Mouse (Mus musculus) midbrain, embryonic 10.5 days (tissue): Measurements from ENCODE around the gene Meioc. TPM values are rescaled to one million over a fixed set of nuclear protein-coding genes. Genes with fewer than 3 reads are reported as not detected.

Source experiments
- DNase-seq: peaks from one replicate; pipeline ENCODE4 v3.0.0-alpha.2; 2017; ENCODE audit warnings: low spot score
- H3K27ac ChIP-seq: fragments of 300-500 bp; sonication (generic); replicated peaks from 2 replicates; pipeline ENCODE4 v1.5.1; 2016; ENCODE audit warnings: mild to moderate bottlenecking
- H3K27me3 ChIP-seq: fragments of 300-500 bp; sonication (generic); 2 replicates; pipeline ENCODE4 v1.6.1; 2016; ENCODE audit warnings: low read depth, mild to moderate bottlenecking; ENCODE audit not compliant: poor library complexity, severe bottlenecking
- H3K36me3 ChIP-seq: fragments of 300-500 bp; sonication (generic); 2 replicates; pipeline ENCODE4 v1.6.1; 2016; ENCODE audit warnings: mild to moderate bottlenecking, moderate library complexity
- H3K4me1 ChIP-seq: fragments of 300-500 bp; sonication (generic); 2 replicates; pipeline ENCODE4 v1.6.1; 2016
- H3K4me3 ChIP-seq: fragments of 300-500 bp; sonication (generic); 2 replicates; pipeline ENCODE4 v1.5.1; 2016; ENCODE audit warnings: mild to moderate bottlenecking, moderate library complexity
- H3K9me3 ChIP-seq: fragments of 300-500 bp; sonication (generic); replicated peaks from 2 replicates; pipeline ENCODE4 v1.6.1; 2016; ENCODE audit warnings: mild to moderate bottlenecking
- WGBS: fragments of 180-500 bp; shearing (Covaris S2); methylation state at CpG from one replicate; pipeline ENCODE4 v1.1.7; 2016; 5-methylcytosine and 5-hydroxymethylcytosine counted together
- polyA plus RNA-seq: library from polyadenylated mRNA; unstranded; fragments of >200 nt; fragmentation: Nextera tagmentation; extraction: Ambion mirVana; gene quantifications from 2 replicates; pipeline ENCODE4 v1.2.1, GENCODE M21; 2016

The Meioc gene
- polyA plus RNA-seq, 1 experiment from 2014 or later, result 0.16 TPM

DNA sequence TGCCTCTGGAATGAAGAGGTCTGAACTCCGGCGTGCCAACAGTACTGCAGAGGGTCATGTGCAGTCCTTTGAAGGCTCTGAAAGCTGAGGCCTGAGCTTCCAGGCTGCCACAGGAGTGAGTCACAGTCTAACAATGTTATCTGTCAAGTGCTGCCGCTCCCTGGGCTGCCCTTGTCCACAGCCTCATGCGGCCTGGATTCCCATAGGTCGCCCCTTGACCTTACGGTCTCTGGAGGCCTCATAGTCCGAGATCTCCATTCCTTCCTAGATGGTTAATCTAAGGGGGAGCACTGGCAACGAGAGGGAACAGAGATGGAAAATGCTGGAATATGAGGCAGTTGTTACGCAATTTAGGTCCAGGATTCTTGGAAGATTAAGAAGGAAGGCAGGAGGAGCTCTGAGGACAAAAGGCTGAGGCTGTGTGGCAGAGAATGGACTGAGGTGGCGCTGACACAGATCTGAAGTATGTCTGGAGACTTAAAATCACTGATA, 19.6 kb upstream of the Meioc start:
- Histone ChIP-seq H3K9me3 (no peaks in the 10 kb centered on the region), H3K4me1 (peaks cover 22% of the 10 kb centered on the region), H3K27ac (peak overlapping the region; percentile 2; the same call in 1 of the 2 replicates), H3K27me3 (0 out of 2 replicates have a peak, but pooled peaks cover 5% of the 10 kb centered on the region), H3K36me3 (no peaks in the 10 kb centered on the region), H3K4me3 (no peak overlapping the region)
- WGBS, result 59% methylated on average over 10 of the region's 10 CpGs
- DNase-seq, result no peak

- H3K27me3 ChIP-seq, result 0 out of 2 replicates have a peak, but pooled peaks cover 4% of the 10 kb centered on the region
- no peak overlapping the region for H3K4me3 ChIP-seq
- WGBS, result 91% methylated on average over 13 of the region's 13 CpGs
- H3K9me3 ChIP-seq, result no peaks in the 10 kb centered on the region
- H3K4me1 ChIP-seq, result peaks cover 11% of the 10 kb centered on the region
- no peak for DNase-seq
- no peaks in the 10 kb centered on the region for H3K36me3 ChIP-seq
- no peak overlapping the region for H3K27ac ChIP-seq
Observed at GRCm38 (mm10) chr11:102646226-102646625, 17.3 kb upstream of the Meioc start.

GRCm38 (mm10) chr11:102647885-102648284, 15.6 kb upstream of the Meioc start:
- WGBS, result 74% methylated on average over 12 of the region's 12 CpGs
- Histone ChIP-seq H3K36me3 (no peaks in the 10 kb centered on the region), H3K9me3 (no peaks in the 10 kb centered on the region), H3K4me1 (peaks cover 14% of the 10 kb centered on the region), H3K27me3 (0 out of 2 replicates have a peak, but pooled peaks cover 4% of the 10 kb centered on the region), H3K4me3 (no peak overlapping the region), H3K27ac (no peak overlapping the region)
- DNase-seq, result no peak

DNA sequence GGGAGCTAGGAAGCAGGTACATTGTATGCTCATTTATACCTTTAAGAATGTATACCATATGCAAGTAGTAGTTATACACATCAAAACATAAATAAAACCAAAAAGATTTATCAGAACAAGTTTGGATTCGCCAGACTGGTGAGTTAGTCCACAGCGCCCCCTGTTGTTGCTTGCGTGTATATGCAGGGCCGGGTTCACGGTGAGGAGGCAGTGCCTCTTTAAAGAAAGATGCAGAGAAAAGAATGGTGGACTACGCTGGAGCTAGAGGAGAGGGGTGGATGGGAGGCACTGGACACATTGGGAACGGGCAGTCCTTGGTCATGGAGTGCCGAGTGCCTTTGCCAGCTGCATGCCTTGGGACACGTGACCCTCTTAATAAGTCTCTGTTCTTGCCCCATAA, 12.1 kb upstream of the Meioc start:
- Histone ChIP-seq H3K36me3 (no peaks in the 10 kb centered on the region), H3K27ac (no peak overlapping the region), H3K4me3 (no peak overlapping the region), H3K9me3 (no peaks in the 10 kb centered on the region), H3K4me1 (0 out of 2 replicates have a peak, but pooled peaks cover 6% of the 10 kb centered on the region), H3K27me3 (0 out of 2 replicates have a peak, but pooled peaks cover 7% of the 10 kb centered on the region)
- 2% methylated on average over 9 of the region's 9 CpGs for whole genome bisulfite sequencing
- DNase-seq, result peak; percentile 76

DNA sequence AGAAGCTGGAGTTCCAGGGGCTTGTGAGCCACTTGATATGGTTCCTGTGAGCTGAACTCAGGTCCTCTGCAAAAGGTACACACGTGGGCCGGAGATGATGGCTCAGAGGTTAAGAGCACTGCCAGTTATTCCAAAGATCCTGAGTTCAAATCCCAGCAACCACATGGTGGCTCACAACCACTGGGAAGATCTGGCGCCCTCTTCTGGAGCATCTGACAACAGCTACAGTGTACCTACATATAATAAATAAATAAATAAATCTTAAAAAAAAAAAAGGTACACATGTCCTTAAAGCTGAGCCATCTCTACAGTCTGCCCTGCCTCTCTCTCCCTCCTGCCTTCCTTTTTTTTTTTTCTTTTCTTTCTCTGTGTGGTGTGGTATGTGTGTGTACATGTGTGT, 10.7 kb upstream of the Meioc start:
- H3K36me3 ChIP-seq, result no peaks in the 10 kb centered on the region
- no peak overlapping the region for H3K4me3 ChIP-seq
- H3K4me1 ChIP-seq, result 0 out of 2 replicates have a peak, but pooled peaks cover 6% of the 10 kb centered on the region
- WGBS, result 72% methylated on average over 3 of the region's 3 CpGs
- DNase-seq, result no peak
- no peak overlapping the region for H3K27ac ChIP-seq
- H3K27me3 ChIP-seq, result 0 out of 2 replicates have a peak, but pooled peaks cover 7% of the 10 kb centered on the region
- H3K9me3 ChIP-seq, result no peaks in the 10 kb centered on the region

GRCm38 (mm10) chr11:102655888-102656287, 7.6 kb upstream of the Meioc start:
- Histone ChIP-seq H3K4me1 (0 out of 2 replicates have a peak, but pooled peaks cover 5% of the 10 kb centered on the region), H3K36me3 (no peaks in the 10 kb centered on the region), H3K9me3 (no peaks in the 10 kb centered on the region), H3K27me3 (0 out of 2 replicates have a peak, but pooled peaks cover 3% of the 10 kb centered on the region), H3K4me3 (no peak overlapping the region), H3K27ac (no peak overlapping the region)
- no peak for DNase-seq
- WGBS, result 79% methylated on average over 8 of the region's 8 CpGs

- H3K9me3 ChIP-seq, result no peaks in the 10 kb centered on the region
- DNase-seq, result no peak
- WGBS, result 47% methylated on average over 4 of the region's 4 CpGs
Observed at GRCm38 (mm10) chr11:102656326-102656926, 7.1 kb upstream of the Meioc start.

GRCm38 (mm10) chr11:102656931-102657330, 6.6 kb upstream of the Meioc start:
- 0 out of 2 replicates have a peak, but pooled peaks cover 3% of the 10 kb centered on the region for H3K27me3 ChIP-seq
- no peaks in the 10 kb centered on the region for H3K9me3 ChIP-seq
- no peak overlapping the region for H3K27ac ChIP-seq
- DNase-seq, result no peak
- no peak overlapping the region for H3K4me3 ChIP-seq
- H3K36me3 ChIP-seq, result no peaks in the 10 kb centered on the region
- WGBS, result 86% methylated on average over 6 of the region's 6 CpGs
- H3K4me1 ChIP-seq, result no peaks in the 10 kb centered on the region

More at GRCm38 (mm10) chr11:102656326-102656926, 7.1 kb upstream of the Meioc start:
- Histone ChIP-seq H3K27ac (no peak overlapping the region), H3K36me3 (no peaks in the 10 kb centered on the region), H3K4me1 (0 out of 2 replicates have a peak, but pooled peaks cover 3% of the 10 kb centered on the region), H3K4me3 (no peak overlapping the region), H3K27me3 (0 out of 2 replicates have a peak, but pooled peaks cover 3% of the 10 kb centered on the region)

- Histone ChIP-seq H3K36me3 (no peaks in the 10 kb centered on the region), H3K27ac (no peak overlapping the region), H3K27me3 (peaks cover 40% of the 10 kb centered on the region), H3K9me3 (peaks cover 16% of the 10 kb centered on the region), H3K4me1 (peaks cover 9% of the 10 kb centered on the region), H3K4me3 (peak overlapping the region; percentile 25)
- 57% methylated on average over 33 of the region's 33 CpGs for WGBS
- DNase-seq, result no peak
Observed at GRCm38 (mm10) chr11:102665151-102665550, 1.6 kb downstream of the Meioc start.

GRCm38 (mm10) chr11:102665637-102666435, 2.3 kb downstream of the Meioc start:
- Histone ChIP-seq H3K4me3 (peak overlapping the region; percentile 25), H3K36me3 (no peaks in the 10 kb centered on the region), H3K9me3 (peaks cover 16% of the 10 kb centered on the region), H3K27me3 (peaks cover 40% of the 10 kb centered on the region), H3K27ac (no peak overlapping the region), H3K4me1 (peaks cover 9% of the 10 kb centered on the region)
- no peak for DNase-seq
- WGBS, result 50% methylated on average over 84 of the region's 84 CpGs

- H3K4me3 ChIP-seq, result no peak overlapping the region
- no peak overlapping the region for H3K27ac ChIP-seq
- no peaks in the 10 kb centered on the region for H3K4me1 ChIP-seq
- H3K27me3 ChIP-seq, result no peaks in the 10 kb centered on the region
- H3K9me3 ChIP-seq, result no peaks in the 10 kb centered on the region
- H3K36me3 ChIP-seq, result peaks cover 76% of the 10 kb centered on the region
- DNase-seq, result peak; percentile 70
- WGBS, result 68% methylated on average over 6 of the region's 6 CpGs
Observed at GRCm38 (mm10) chr11:102690162-102690561, 26.6 kb downstream of the Meioc start.

DNA sequence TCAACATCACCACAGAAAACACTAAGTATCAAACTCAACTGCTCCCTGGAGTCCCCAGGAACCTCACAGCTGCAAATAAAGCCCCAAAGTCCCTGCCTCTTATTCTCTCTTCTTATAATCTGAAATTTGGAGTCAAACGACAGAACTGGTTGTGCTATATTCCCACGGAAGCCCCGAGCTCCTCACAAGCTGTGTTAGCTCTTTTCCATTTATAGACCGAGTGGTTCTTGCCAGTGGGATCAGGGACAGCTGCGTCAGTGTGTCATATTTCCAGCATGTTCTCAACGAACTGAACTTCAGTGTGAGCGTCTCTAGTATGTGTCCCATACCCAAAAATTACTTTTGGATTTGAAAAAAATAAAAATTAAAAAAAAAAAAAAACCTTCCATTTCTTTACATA, 31.8 kb downstream of the Meioc start:
- DNase-seq, result no peak
- WGBS, result 92% methylated on average over 7 of the region's 7 CpGs
- Histone ChIP-seq H3K27me3 (no peaks in the 10 kb centered on the region), H3K9me3 (no peaks in the 10 kb centered on the region), H3K27ac (no peak overlapping the region), H3K36me3 (peaks cover 47% of the 10 kb centered on the region), H3K4me3 (no peak overlapping the region), H3K4me1 (peaks cover 21% of the 10 kb centered on the region)
